Mouse (Mus musculus): ENCODE data around the gene Mmp15. TPM values are rescaled to one million over a fixed set of nuclear protein-coding genes. Genes with fewer than 3 reads are reported as not detected.
A peak's percentile ranks its signal among the peaks of the same experiment; 100 is the strongest.

Mmp15 gene
- polyA plus RNA-seq, 1 experiment from 2014 or later, result 26.0 TPM

- H3K36me3 ChIP-seq (ENCODE audit: insufficient read depth, low read length), result no peaks in the 10 kb centered on the region
- H3K9ac ChIP-seq (replicated peaks; ENCODE audit: low read depth), result no peak overlapping the region
- no peaks in the 10 kb centered on the region for H3K9me3 ChIP-seq (ENCODE audit: low read length)
- TF ChIP-seq EP300 (IDR thresholded peaks at IDR 0.05) (no peak), CTCF (IDR thresholded peaks at IDR 0.05) (no peak)
- no peak overlapping the region for H3K4me2 ChIP-seq (replicated peaks; ENCODE audit: low read depth, low read length)
- 39% methylated on average over 7 of the region's 8 CpGs for WGBS
- DNase-seq (ENCODE audit: low spot score), result no peak
- H3K27me3 ChIP-seq (replicated peaks; ENCODE audit: insufficient read depth, low read length), result no peaks in the 10 kb centered on the region
- H3K27ac ChIP-seq (ENCODE audit: low read length), result no peak overlapping the region; the same call in 1 of the 2 replicates
- H3K4me3 ChIP-seq (ENCODE audit: low read depth, low read length), result no peak overlapping the region
- ATAC-seq, result peak; percentile 57; the same call in 1 of the 2 replicates
- peaks cover 5% of the 10 kb centered on the region for H3K4me1 ChIP-seq (ENCODE audit: insufficient read depth, low read depth, low read length)
These were observed 6.7 kb downstream of the Mmp15 start for GRCm38 (mm10) chr8:95358550-95359411.

GRCm38 (mm10) chr8:95360181-95361015 is 8.3 kb downstream of the Mmp15 start:
- H3K9ac ChIP-seq (replicated peaks; ENCODE audit: low read depth), result no peak overlapping the region
- TF ChIP-seq CTCF (IDR thresholded peaks at IDR 0.05) (no peak), EP300 (IDR thresholded peaks at IDR 0.05) (no peak)
- 29% methylated on average over 7 of the region's 7 CpGs for WGBS
- H3K27me3 ChIP-seq (replicated peaks; ENCODE audit: insufficient read depth, low read length), result no peaks in the 10 kb centered on the region
- DNase-seq (ENCODE audit: low spot score) (no peak), ATAC-seq (no peak; the same call in 1 of the 2 replicates)
- H3K4me3 ChIP-seq (ENCODE audit: low read depth, low read length), result no peak overlapping the region
- no peak overlapping the region for H3K27ac ChIP-seq (ENCODE audit: low read length)
- no peaks in the 10 kb centered on the region for H3K9me3 ChIP-seq (ENCODE audit: low read length)
- H3K4me2 ChIP-seq (replicated peaks; ENCODE audit: low read depth, low read length), result no peak overlapping the region
- peaks cover 5% of the 10 kb centered on the region for H3K4me1 ChIP-seq (ENCODE audit: insufficient read depth, low read depth, low read length)
- H3K36me3 ChIP-seq (ENCODE audit: insufficient read depth, low read length), result no peaks in the 10 kb centered on the region

- Histone ChIP-seq H3K4me2 (replicated peaks; ENCODE audit: low read depth, low read length) (no peak overlapping the region), H3K9ac (replicated peaks; ENCODE audit: low read depth) (no peak overlapping the region), H3K27me3 (replicated peaks; ENCODE audit: insufficient read depth, low read length) (no peaks in the 10 kb centered on the region), H3K4me3 (ENCODE audit: low read depth, low read length) (no peak overlapping the region), H3K4me1 (ENCODE audit: insufficient read depth, low read depth, low read length) (peaks cover 5% of the 10 kb centered on the region), H3K9me3 (ENCODE audit: low read length) (no peaks in the 10 kb centered on the region), H3K36me3 (ENCODE audit: insufficient read depth, low read length) (no peaks in the 10 kb centered on the region), H3K27ac (ENCODE audit: low read length) (no peak overlapping the region)
- ATAC-seq (no peak), DNase-seq (ENCODE audit: low spot score) (no peak)
- TF ChIP-seq EP300 (IDR thresholded peaks at IDR 0.05), result no peak
- no peak for TF ChIP-seq CTCF (IDR thresholded peaks at IDR 0.05)
- 54% methylated on average over 3 of the region's 3 CpGs for WGBS
These were observed 8.9 kb downstream of the Mmp15 start for GRCm38 (mm10) chr8:95361016-95361341.

- H3K4me3 ChIP-seq (ENCODE audit: low read depth, low read length), result no peak overlapping the region
- WGBS, result 60% methylated on average over 6 of the region's 6 CpGs
- ATAC-seq (no peak), DNase-seq (ENCODE audit: low spot score) (no peak)
- H3K4me2 ChIP-seq (replicated peaks; ENCODE audit: low read depth, low read length), result no peak overlapping the region
- peaks cover 5% of the 10 kb centered on the region for H3K4me1 ChIP-seq (ENCODE audit: insufficient read depth, low read depth, low read length)
- H3K27ac ChIP-seq (ENCODE audit: low read length), result no peak overlapping the region
- H3K27me3 ChIP-seq (replicated peaks; ENCODE audit: insufficient read depth, low read length), result no peaks in the 10 kb centered on the region
- no peaks in the 10 kb centered on the region for H3K36me3 ChIP-seq (ENCODE audit: insufficient read depth, low read length)
- H3K9ac ChIP-seq (replicated peaks; ENCODE audit: low read depth), result no peak overlapping the region
- TF ChIP-seq CTCF (IDR thresholded peaks at IDR 0.05) (no peak), EP300 (IDR thresholded peaks at IDR 0.05) (no peak)
- H3K9me3 ChIP-seq (ENCODE audit: low read length), result no peaks in the 10 kb centered on the region
These were observed 10.2 kb downstream of the Mmp15 start for GRCm38 (mm10) chr8:95362272-95362671.

- no peak overlapping the region for H3K9ac ChIP-seq (replicated peaks; ENCODE audit: low read depth)
- ATAC-seq (no peak), DNase-seq (ENCODE audit: low spot score) (no peak)
- H3K4me1 ChIP-seq (ENCODE audit: insufficient read depth, low read depth, low read length), result peaks cover 4% of the 10 kb centered on the region
- TF ChIP-seq CTCF (IDR thresholded peaks at IDR 0.05) (no peak), EP300 (IDR thresholded peaks at IDR 0.05) (no peak)
- H3K36me3 ChIP-seq (ENCODE audit: insufficient read depth, low read length), result no peaks in the 10 kb centered on the region
- no peak overlapping the region for H3K4me3 ChIP-seq (ENCODE audit: low read depth, low read length)
- H3K27ac ChIP-seq (ENCODE audit: low read length), result no peak overlapping the region
- no peak overlapping the region for H3K4me2 ChIP-seq (replicated peaks; ENCODE audit: low read depth, low read length)
- H3K9me3 ChIP-seq (ENCODE audit: low read length), result no peaks in the 10 kb centered on the region
- WGBS, result 91% methylated on average over 2 of the region's 2 CpGs
- H3K27me3 ChIP-seq (replicated peaks; ENCODE audit: insufficient read depth, low read length), result no peaks in the 10 kb centered on the region
These were observed 11.8 kb downstream of the Mmp15 start for GRCm38 (mm10) chr8:95363849-95364248.

All from lung, postnatal 0 days (tissue).